Mouse (Mus musculus): ENCODE measurements at regions not wholly inside any gene's neighbourhood (a gene's known extent, or its start where the extent isn't known, plus 50 kb on each side); places are given as distances from the start of the nearest gene placed in this dataset.

GRCm38 (mm10) chr19:21004411-21004810 is 50.4 kb upstream of the Tmc1 start:
- no peaks in the 10 kb centered on the region for H3K27me3 ChIP-seq (ENCODE audit: control insufficient read depth, insufficient read depth, low read length)
- no peaks in the 10 kb centered on the region for H3K36me3 ChIP-seq (ENCODE audit: control insufficient read depth, insufficient read depth, low read length)
- no peak overlapping the region for H3K4me2 ChIP-seq (ENCODE audit: low read length)
- no peak for ATAC-seq (ENCODE audit: insufficient number of reproducible peaks, insufficient read depth, low FRiP score, low read depth)
- no peak overlapping the region for H3K9ac ChIP-seq (ENCODE audit: low read length)
- H3K9me3 ChIP-seq (ENCODE audit: control insufficient read depth, low read length): no peaks in the 10 kb centered on the region
- no peaks in the 10 kb centered on the region for H3K4me1 ChIP-seq (ENCODE audit: control insufficient read depth in 2 of 2, insufficient read depth in 2 of 2, low read length in 2 of 2)
- H3K4me3 ChIP-seq (ENCODE audit: control insufficient read depth in 1 of 2, insufficient read depth in 1 of 2, low read depth in 1 of 2, low read length in 2 of 2): no peak overlapping the region
- 80% methylated on average over 2 of the region's 2 CpGs for WGBS
- no peak overlapping the region for H3K27ac ChIP-seq (replicated peaks in 1 of 2; ENCODE audit: control insufficient read depth in 1 of 2, insufficient read depth in 1 of 2, low read depth in 2 of 2, low read length in 2 of 2)
